In the genomic region with DNA sequence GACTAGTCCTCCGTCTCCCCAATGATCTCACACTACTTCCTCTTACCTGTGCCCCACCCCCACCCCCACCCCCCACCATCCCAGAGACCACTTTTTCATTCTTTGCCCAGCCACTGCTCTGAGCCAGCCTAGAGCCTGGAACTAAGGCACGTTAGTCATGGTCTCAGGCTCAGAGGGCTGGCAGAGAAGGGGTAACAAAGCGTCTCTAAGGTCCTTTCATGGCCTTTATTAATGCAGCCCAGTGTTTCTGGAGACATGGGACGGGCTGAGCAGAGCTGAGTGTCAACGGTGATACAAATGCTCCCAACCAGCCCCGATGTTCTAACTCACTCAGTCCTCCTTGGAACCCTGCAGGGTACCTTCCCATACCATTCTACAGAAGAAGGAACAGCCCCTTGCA, we compare ENCODE assay signal across 18 mouse cellular contexts. TPM values are rescaled to one million over a fixed set of nuclear protein-coding genes. Genes with fewer than 3 reads are reported as not detected.
DNase-seq lines count a peak whose midpoint lies in the region; ATAC-seq and TF ChIP-seq lines count a peak whose summit lies in the region.
"Had no signal": no experiment of that assay in that cellular context is flagged by ENCODE, and none has a peak within 500 bp of the region (broad histone marks: within the 10 kb centered on the region; RNA-seq: fewer than 3 reads in every experiment).

No protein-coding gene starts in this region.

- TF ChIP-seq CTCF in layer of hippocampus, adult 2 months (conservative IDR thresholded peaks at IDR 0.05): no peak

- peak overlapping the region; percentile 43; the same call in 1 of the 2 replicates for H3K27ac ChIP-seq in neural tube, embryonic 12.5 days
- H3K27ac ChIP-seq in hindbrain, embryonic 13.5 days: peak overlapping the region; percentile 41; the same call in 1 of the 2 replicates
- H3K27ac ChIP-seq in midbrain, embryonic 12.5 days (replicated peaks): peak overlapping the region; percentile 56
- H3K27ac ChIP-seq in layer of hippocampus, adult 2 months: no peak overlapping the region
- H3K27ac ChIP-seq: hindbrain, embryonic 15.5 days; limb, embryonic 12.5 days; liver, embryonic 14.5 days; stomach, postnatal 0 days had no signal

- no peaks in the 10 kb centered on the region for H3K36me3 ChIP-seq in neural tube, embryonic 12.5 days
- no peaks in the 10 kb centered on the region for H3K36me3 ChIP-seq in hindbrain, embryonic 13.5 days
- H3K36me3 ChIP-seq in midbrain, embryonic 12.5 days: no peaks in the 10 kb centered on the region
- H3K36me3 ChIP-seq: hindbrain, embryonic 15.5 days; limb, embryonic 12.5 days had no signal

- H3K9me3 ChIP-seq in neural tube, embryonic 12.5 days: no peaks in the 10 kb centered on the region
- H3K9me3 ChIP-seq in hindbrain, embryonic 13.5 days: no peaks in the 10 kb centered on the region
- no peaks in the 10 kb centered on the region for H3K9me3 ChIP-seq in midbrain, embryonic 12.5 days
- H3K9me3 ChIP-seq: hindbrain, embryonic 15.5 days; limb, embryonic 12.5 days had no signal

- peaks cover 6% of the 10 kb centered on the region; the same call in 1 of the 2 replicates for H3K27me3 ChIP-seq in neural tube, embryonic 12.5 days (replicated peaks)
- H3K27me3 ChIP-seq in hindbrain, embryonic 13.5 days: 0 out of 2 replicates have a peak, but pooled peaks cover 14% of the 10 kb centered on the region
- H3K27me3 ChIP-seq in midbrain, embryonic 12.5 days: peaks cover 34% of the 10 kb centered on the region

- no peak overlapping the region for H3K4me2 ChIP-seq in neural tube, embryonic 12.5 days (replicated peaks)
- H3K4me2 ChIP-seq in hindbrain, embryonic 13.5 days: no peak overlapping the region
- no peak overlapping the region for H3K4me2 ChIP-seq in midbrain, embryonic 12.5 days (replicated peaks)
- H3K4me2 ChIP-seq: hindbrain, embryonic 15.5 days had no signal

- peaks cover 20% of the 10 kb centered on the region for H3K4me1 ChIP-seq in neural tube, embryonic 12.5 days
- H3K4me1 ChIP-seq in hindbrain, embryonic 13.5 days (replicated peaks): peaks cover 30% of the 10 kb centered on the region
- peaks cover 26% of the 10 kb centered on the region for H3K4me1 ChIP-seq in midbrain, embryonic 12.5 days

- H3K9ac ChIP-seq in neural tube, embryonic 12.5 days: no peak overlapping the region
- H3K9ac ChIP-seq in hindbrain, embryonic 13.5 days: no peak overlapping the region
- no peak overlapping the region for H3K9ac ChIP-seq in midbrain, embryonic 12.5 days (replicated peaks)
- H3K9ac ChIP-seq: hindbrain, embryonic 15.5 days; limb, embryonic 12.5 days; liver, embryonic 14.5 days had no signal

- ATAC-seq in neural tube, embryonic 12.5 days (ENCODE audit: low FRiP score, low read depth): peak; percentile 78
- peak; percentile 53; the same call in 1 of the 2 replicates for ATAC-seq in hindbrain, embryonic 13.5 days (ENCODE audit: low FRiP score)
- ATAC-seq in midbrain, embryonic 12.5 days (ENCODE audit: low FRiP score, low read depth): peak; percentile 85
- no peak for ATAC-seq in erythroblast, adult 5-6 weeks (replicated peaks; ENCODE audit: low FRiP score, poor library complexity, severe bottlenecking)

- DNase-seq in neural tube, embryonic 10.5 days (ENCODE audit: extremely low spot score, low spot score): no peak
- DNase-seq in cerebellum, adult 8-10 months: no peak
- DNase-seq in right cerebral cortex, postnatal 4 days: no peak
- DNase-seq in layer of hippocampus, adult 2 months (ENCODE audit: low spot score in 2 of 2): no peak
- DNase-seq: adrenal gland, postnatal 10 days; cerebellum, adult 9-10 months; gastrocnemius, postnatal 10 days; right cerebral cortex, postnatal 25 days; thymus, postnatal 25 days had no signal

- WGBS in neural tube, embryonic 12.5 days: 13% methylated on average over 6 of the region's 6 CpGs
- 15% methylated on average over 6 of the region's 6 CpGs for WGBS in hindbrain, embryonic 13.5 days
- 28% methylated on average over 6 of the region's 6 CpGs for WGBS in midbrain, embryonic 12.5 days

- H3K4me3 ChIP-seq in neural tube, embryonic 12.5 days: no peak overlapping the region
- H3K4me3 ChIP-seq in hindbrain, embryonic 13.5 days: no peak overlapping the region
- H3K4me3 ChIP-seq in midbrain, embryonic 12.5 days: no peak overlapping the region
- H3K4me3 ChIP-seq in layer of hippocampus, adult 2 months: no peak overlapping the region
- H3K4me3 ChIP-seq: hindbrain, embryonic 15.5 days; limb, embryonic 12.5 days; myocyte had no signal

RNA-seq across cellular contexts. Expression of gene Eya2, which starts 30.2 kb away (rescaled TPM):
- 23.8 and 36.7 TPM in 2 replicates for polyA plus RNA-seq in neural tube, embryonic 12.5 days (2016; fragmentation: Nextera tagmentation; extraction: Ambion mirVana)
- polyA plus RNA-seq in hindbrain, embryonic 13.5 days (2015; fragmentation: Nextera tagmentation; extraction: Ambion mirVana): 12.8 and 13.1 TPM in 2 replicates
- polyA plus RNA-seq in midbrain, embryonic 12.5 days (2016; fragmentation: Nextera tagmentation; extraction: Ambion mirVana): 4.5 and 7.2 TPM in 2 replicates
- total RNA-seq in layer of hippocampus, adult 2 months (2021): 1 to 10 TPM; 2.0 to 2.9 TPM
- total RNA-seq in erythroblast, adult 5-6 weeks (2015; ENCODE audit: low replicate concordance): not detected in 2 replicates
- total RNA-seq in erythroblast, adult 5-6 weeks (2017; ENCODE audit: low replicate concordance): 0.09 and 0.28 TPM in 2 replicates
